Comparison of ENCODE assay signal across 13 mouse cellular contexts in the genomic region with DNA sequence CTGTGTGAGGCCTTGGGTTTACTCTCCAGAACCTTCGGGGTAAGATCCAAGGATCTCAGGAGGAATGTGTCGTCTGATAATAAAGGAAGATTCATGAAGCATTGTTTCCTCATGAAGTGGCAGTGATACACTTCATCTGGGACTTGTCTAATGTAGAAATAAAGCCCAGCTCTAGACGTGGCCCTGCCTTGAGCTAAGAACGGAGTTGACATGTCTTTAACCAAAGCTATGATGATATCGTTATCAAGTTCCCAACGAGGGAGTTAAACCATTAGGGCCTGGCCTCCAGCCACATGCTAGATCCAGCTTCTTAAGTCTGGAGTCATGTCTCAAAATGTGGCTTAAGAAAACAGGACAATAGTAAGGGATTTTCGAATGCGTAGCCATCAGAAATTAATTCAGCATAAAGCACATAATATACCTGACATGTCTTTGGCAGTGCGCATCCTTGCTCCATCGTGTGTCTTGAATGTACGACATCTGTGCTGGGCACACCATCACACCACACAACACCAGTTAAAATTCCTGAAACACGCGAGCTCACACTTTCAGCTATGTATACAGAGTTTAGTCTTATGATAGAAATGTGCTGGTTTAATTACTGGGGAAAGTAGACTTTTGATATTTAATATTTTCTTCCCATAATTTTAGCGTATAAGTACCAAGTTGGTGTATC.
"Had no signal": no experiment of that assay in that cellular context is flagged by ENCODE, and none has a peak within 500 bp of the region (broad histone marks: within the 10 kb centered on the region; RNA-seq: fewer than 3 reads in every experiment).

No protein-coding gene starts in this region.

- H3K9ac ChIP-seq: liver, embryonic 12.5 days; midbrain, embryonic 13.5 days; neural tube, embryonic 15.5 days had no signal

- H3K4me2 ChIP-seq: liver, embryonic 12.5 days; midbrain, embryonic 13.5 days; neural tube, embryonic 15.5 days had no signal

- H3K27ac ChIP-seq: left cerebral cortex, adult 2 months; limb, embryonic 10.5 days; liver, embryonic 12.5 days; midbrain, embryonic 13.5 days; neural tube, embryonic 15.5 days; stomach, postnatal 0 days had no signal

- H3K9me3 ChIP-seq: limb, embryonic 10.5 days; liver, embryonic 12.5 days; midbrain, embryonic 13.5 days; neural tube, embryonic 15.5 days had no signal

- H3K4me1 ChIP-seq: limb, embryonic 10.5 days; liver, embryonic 12.5 days; midbrain, embryonic 13.5 days; neural tube, embryonic 15.5 days had no signal

- H3K4me3 ChIP-seq: left cerebral cortex, adult 2 months; limb, embryonic 10.5 days; liver, embryonic 12.5 days; midbrain, embryonic 13.5 days; myocyte; neural tube, embryonic 15.5 days had no signal

- H3K36me3 ChIP-seq: midbrain, embryonic 13.5 days; neural tube, embryonic 15.5 days had no signal

- ATAC-seq: inflammation-experienced regulatory T-cells, adult 6 months; liver, embryonic 12.5 days; midbrain, embryonic 13.5 days had no signal

- DNase-seq: kidney, adult 18-20 months; kidney, postnatal 14 days; right cerebral cortex, adult 18-20 months; right cerebral cortex, postnatal 25 days; thymus, postnatal 4 days had no signal

- H3K27me3 ChIP-seq: liver, embryonic 12.5 days; midbrain, embryonic 13.5 days; neural tube, embryonic 15.5 days had no signal
